Mouse (Mus musculus): Measurements from ENCODE around the gene Rnf150.

The Rnf150 gene

GRCm38 (mm10) chr8:82863041-82863744 is at the start of gene Rnf150:
Gene Rnf150, plus strand, starts transcription at chr8:82863356.
- under 1% methylated on average over 38 of the region's 39 CpGs for WGBS

- WGBS: 64% methylated on average over 11 of the region's 11 CpGs
These were observed 36.8 kb upstream of the Rnf150 start for GRCm38 (mm10) chr8:82826135-82827046.

DNA sequence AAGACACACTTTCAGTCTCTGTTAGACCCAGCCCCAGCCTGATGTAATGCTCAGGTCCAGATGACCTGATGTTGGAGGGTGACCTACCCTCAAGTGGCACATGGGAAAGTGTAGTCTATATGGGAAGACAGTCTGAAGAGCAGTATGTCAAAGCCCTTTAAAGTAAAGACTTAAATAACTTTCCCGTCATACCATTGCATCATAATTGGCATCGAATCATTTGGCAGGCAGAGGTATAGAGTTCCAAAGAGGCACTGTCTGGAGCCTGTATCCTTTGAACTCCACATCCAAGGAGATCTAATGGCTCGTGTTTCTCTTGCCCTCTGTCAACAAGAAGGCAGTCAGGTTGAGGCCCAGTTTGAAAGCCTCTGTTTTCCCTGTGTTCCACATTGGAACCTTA is 22.7 kb upstream of the Rnf150 start:
- 58% methylated on average over 3 of the region's 3 CpGs for WGBS

DNA sequence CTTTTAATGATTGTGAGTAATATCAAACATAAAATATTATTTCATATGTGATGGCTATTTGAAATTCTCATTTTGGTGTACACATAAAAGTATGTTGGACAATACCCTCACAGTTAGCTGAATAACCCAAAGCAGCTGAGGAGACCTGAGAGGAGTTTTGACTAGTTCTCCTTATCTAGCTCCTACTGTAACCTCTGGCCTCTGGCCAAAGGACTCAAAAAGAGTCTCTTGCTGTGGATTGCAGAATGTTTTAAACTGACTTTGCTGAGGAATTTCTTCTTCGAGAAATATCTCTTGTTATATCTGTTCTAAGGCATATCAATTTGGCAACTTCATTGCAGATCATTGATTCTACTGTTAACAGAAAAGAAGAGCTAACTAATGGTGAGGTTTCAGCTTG is 22.2 kb upstream of the Rnf150 start:
- 49% methylated on average over 1 of the region's 1 CpGs for WGBS

DNA sequence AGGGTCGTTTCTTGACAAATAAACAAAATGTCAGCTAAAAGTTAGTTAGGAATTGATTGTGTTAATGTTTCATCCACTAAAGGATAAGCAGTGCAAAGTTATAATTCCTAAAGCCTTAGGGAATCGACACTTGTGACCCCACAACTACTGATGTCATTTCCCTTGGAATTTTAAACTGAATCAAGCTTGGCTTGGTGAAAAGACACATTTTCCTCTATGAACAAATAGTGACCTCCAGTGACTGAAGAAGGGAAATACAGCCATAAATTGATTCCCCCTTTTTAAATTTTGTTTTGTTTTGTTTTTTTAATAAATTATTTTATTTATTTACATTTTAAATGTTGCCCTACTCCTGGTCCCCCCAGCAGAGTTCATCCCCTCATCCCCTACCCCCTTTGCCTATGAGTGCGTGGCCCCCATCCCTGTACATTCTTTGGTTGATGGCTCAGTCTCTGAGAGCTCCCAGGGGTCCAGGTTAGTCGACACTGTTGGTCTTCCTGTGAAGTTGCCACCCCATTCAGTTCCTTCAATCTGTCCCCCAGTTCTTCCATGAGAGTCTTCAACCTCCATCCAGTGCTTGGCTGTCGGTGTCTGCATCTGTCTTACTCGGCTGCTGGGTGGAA is 21.5 kb upstream of the Rnf150 start:
- WGBS: 52% methylated on average over 6 of the region's 6 CpGs

- WGBS: 31% methylated on average over 1 of the region's 1 CpGs
These were observed 19.5 kb upstream of the Rnf150 start for GRCm38 (mm10) chr8:82843697-82844096.

DNA sequence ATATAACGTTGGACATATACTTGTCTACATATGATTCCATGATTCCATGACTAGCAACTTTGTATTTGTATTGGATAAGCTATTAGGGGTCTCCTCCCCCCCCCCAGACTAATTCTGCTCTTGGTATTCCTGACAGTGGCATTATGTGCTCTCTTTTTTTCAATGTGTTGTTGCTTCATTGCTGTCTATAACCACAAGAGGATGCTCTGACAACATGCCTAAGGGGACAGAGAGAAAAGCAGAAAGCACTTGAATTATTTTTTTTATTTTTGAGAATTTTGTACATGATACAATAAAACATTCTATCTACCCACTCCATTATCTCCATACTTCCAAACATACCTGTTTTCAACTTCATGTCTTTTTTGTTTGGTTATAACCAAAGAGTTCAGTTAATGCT is 18.7 kb upstream of the Rnf150 start:
- 31% methylated on average over 1 of the region's 1 CpGs for WGBS

DNA sequence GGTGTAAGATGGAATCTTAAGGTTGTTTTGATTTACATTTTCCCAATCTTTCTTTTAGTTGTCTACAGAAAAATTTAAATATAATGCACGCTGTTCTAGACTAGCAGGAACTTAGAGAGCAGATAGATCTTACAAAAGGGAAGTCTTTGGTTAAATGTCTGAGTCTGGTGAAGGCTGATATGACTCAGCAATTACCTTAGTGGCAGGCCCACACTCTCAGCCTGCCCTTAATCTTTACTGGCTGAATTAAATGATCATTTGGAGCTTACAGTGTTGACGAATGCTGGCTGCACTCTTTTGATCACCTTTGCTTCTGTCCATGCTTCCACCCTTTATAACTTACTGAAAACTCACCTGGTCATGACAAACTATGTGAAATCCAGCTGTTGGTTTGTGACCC is 17.1 kb upstream of the Rnf150 start:
- WGBS: 89% methylated on average over 2 of the region's 2 CpGs

DNA sequence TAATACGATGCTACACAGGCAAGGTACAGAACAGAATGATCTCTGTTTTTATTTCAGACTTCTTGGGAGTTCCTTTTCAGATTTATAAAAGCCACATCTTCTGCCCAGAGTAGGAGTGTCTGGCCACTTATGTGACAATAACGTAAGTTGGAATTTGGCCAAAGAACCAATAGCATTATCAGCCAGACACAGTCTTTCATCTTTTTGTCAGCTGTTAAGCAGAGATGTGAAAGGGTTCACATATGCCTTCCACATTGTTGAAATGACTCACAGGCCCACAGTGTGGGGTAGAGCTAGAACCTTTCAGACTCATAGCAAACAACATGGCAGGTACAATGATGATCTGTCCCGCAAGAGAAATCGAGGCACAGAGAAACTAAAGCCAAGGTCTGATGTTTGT is 16.4 kb upstream of the Rnf150 start:
- 62% methylated on average over 4 of the region's 4 CpGs for WGBS

DNA sequence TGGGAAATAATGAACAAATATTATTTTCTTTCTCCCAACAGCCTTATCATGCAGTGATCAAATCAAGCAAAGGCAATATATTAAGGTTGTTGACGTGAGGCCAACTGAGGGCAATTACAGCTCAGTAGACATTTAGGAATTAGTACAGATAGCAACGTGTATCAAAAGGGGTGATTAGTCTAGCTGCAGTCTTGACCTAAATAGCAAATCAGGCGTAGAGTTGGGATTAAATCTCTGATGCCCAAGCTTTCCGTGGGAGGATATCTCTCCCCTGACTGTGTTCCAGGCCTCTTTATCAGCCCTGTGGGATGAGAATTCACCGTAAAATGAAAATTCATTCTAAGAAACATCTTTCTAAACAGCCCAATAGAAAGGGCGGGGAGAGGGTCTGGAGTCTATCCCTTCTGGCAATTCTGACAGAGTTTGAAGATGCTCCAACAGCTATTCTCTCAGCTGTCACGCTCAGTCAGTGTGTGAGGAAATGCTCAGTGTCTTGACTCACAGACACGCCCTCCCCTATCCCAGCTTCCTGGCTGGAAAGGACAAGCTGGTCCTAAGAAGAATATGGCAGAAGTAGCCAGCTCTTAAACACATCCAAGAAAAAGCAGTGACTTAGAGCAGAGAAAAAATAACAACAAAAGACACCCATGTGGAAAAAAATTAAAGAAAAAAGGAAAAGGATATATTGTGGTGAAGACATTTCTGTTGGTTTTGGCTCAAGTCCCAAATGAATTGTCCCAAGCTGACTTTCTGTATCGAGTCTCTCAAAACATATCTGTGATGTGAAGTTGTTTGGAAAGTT is 4.4 kb upstream of the Rnf150 start:
- WGBS: 71% methylated on average over 9 of the region's 9 CpGs

- WGBS: 83% methylated on average over 2 of the region's 2 CpGs
These were observed 3.9 kb upstream of the Rnf150 start for GRCm38 (mm10) chr8:82859343-82859620.

DNA sequence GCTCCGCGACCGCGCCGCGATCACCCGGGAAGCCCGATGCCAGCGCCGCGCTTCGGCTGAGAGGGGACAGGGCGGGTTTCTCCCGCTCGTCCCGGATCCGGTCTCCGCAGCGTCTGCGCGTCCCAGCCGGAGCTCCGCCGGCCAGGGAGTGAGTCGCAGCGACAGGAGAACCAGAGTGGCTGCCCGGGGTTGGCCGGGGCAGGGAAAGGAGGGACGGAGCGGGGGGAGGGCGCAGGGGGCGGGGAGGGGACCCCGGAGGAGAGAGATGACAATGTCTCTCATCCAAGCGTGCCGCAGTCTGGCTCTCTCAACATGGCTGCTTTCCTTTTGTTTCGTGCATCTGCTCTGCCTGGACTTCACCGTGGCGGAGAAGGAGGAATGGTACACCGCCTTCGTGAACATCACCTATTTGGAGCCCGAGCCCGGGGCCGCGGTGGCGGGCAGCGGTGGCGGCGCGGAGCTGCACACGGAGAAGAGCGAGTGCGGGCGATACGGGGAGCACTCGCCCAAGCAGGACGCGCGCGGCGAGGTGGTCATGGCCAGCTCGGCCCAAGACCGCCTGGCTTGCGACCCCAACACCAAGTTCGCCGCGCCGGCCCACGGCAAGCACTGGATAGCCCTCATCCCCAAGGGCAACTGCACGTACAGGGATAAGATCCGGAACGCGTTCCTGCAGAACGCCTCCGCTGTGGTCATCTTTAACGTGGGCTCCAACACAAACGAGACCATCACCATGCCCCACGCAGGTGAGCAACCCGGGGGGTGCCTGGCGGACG is 777 bp downstream of the Rnf150 start:
- under 1% methylated on average over 78 of the region's 80 CpGs for WGBS

GRCm38 (mm10) chr8:82864521-82864818 is 1.3 kb downstream of the Rnf150 start:
- WGBS: 3% methylated on average over 10 of the region's 10 CpGs

- 24% methylated on average over 5 of the region's 5 CpGs for WGBS
These were observed 2.1 kb downstream of the Rnf150 start for GRCm38 (mm10) chr8:82865239-82865638.

GRCm38 (mm10) chr8:82866251-82866650 is 3.1 kb downstream of the Rnf150 start:
- 55% methylated on average over 1 of the region's 1 CpGs for WGBS

DNA sequence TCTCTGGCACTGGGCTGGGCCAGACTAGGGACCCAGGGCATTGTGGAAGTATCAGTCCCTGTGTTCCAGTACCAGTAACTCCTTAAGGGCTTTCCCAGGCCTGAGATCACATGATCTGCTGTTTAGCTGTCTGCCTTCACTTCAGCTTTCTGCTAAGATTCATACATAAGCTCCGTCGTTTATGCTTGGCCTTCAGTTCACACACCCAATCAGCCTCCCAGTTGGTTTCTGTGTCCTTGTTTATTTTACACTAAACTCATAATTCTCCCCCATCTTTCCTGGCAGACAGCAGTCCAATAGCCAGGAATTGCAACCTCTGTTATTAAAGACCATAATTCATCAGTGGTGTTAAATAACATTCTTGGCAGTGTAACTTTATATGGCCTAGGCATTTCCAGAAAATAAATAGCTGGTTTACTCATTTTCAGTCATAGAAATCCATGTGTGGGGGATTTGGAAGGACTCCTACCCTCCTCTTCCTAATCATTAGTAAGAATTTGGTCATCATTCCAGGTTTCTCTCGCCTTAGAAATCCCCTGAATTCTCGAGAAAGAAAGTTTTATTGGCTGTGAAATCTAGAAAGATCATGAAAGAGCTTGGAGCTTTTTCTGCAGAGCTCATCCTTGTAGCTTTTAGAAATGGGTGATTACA is 7.8 kb downstream of the Rnf150 start:
- WGBS: 70% methylated on average over 4 of the region's 4 CpGs

GRCm38 (mm10) chr8:82871986-82872385 is 8.8 kb downstream of the Rnf150 start:
- 65% methylated on average over 4 of the region's 4 CpGs for WGBS

GRCm38 (mm10) chr8:82874102-82874501 is 10.9 kb downstream of the Rnf150 start:
- WGBS: 85% methylated on average over 2 of the region's 2 CpGs

GRCm38 (mm10) chr8:82875135-82875534 is 12.0 kb downstream of the Rnf150 start:
- 65% methylated on average over 7 of the region's 7 CpGs for WGBS

DNA sequence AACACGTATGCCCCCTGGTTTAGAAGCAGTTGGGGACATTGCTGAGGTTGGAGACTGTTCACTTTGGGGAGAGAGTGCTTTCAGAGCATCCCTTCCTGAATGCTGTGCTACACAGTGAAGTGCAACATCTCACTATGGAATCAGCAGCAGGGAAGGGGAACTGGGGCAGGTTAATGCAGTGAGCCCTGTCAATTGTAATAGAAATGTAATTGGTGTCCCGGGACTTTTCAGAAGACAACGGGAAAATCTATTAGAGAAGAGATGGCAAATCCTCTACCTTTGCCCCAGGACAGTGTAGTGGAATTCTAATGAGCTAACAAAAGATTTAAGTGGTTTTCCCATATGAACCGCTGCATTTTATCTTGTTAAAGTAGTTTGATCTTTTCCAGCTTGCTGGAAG is 21.3 kb downstream of the Rnf150 start:
- WGBS: 76% methylated on average over 4 of the region's 4 CpGs

GRCm38 (mm10) chr8:82887234-82887633 is 24.1 kb downstream of the Rnf150 start:
- 77% methylated on average over 4 of the region's 4 CpGs for WGBS
